Mouse (Mus musculus): ENCODE results near the gene Ifitm10.

- TF ChIP-seq POLR2A (IDR thresholded peaks at IDR 0.05; ENCODE audit: borderline replicate concordance, low read depth, low read length) (no peak), CTCF (IDR thresholded peaks at IDR 0.05; ENCODE audit: low read depth, low read length) (no peak)
Measured at GRCm38 (mm10) chr7:142388740-142389139, 15.2 kb upstream of the Ifitm10 start.
